Mouse (Mus musculus): ENCODE measurements around the gene Tenm2. TPM values are rescaled to one million over a fixed set of nuclear protein-coding genes. Genes with fewer than 3 reads are reported as not detected.

The Tenm2 gene
- total RNA-seq, 2 experiments from 2014 or later = not detected

DNA sequence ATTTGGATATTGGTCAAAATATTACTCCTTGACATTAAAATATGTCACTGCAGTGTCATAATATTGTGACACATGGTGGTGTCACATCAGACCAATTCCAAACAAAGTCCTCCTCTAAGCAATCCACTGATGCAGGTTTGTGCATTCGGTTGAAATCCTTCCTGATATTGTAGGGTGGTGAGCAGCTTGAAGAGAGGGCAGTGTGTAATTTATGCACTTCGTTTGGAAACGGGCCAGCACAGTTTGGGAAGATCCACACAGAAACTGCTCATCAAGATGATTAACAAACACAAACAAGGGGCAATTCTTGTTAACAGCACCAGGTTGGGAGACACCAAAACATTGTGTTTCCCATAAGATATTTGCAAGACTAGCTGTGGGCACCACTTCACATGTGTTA lies 508.0 kb downstream of the Tenm2 start:
- no peak for ATAC-seq (replicated peaks; ENCODE audit: low FRiP score, poor library complexity, severe bottlenecking)

DNA sequence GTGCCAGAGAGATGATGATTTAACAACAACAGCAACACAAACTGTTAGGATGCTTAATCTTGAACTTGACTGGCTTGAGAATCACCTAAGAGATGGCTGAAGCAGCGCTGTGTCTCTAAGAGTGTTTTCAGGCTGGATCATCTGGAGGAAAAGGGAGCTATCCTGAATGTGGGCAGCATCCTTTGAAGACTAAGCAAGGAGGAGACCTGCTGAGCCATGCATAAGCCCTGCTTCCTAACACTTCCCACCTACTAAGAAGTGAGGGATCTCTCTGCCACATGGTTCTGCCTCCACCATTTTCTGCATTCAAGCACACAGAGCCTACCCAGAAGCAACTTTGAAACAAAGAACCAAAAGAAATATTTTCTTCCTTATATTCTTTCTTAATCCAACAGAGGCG lies 532.9 kb downstream of the Tenm2 start:
- ATAC-seq (replicated peaks; ENCODE audit: low FRiP score, poor library complexity, severe bottlenecking) = no peak

DNA sequence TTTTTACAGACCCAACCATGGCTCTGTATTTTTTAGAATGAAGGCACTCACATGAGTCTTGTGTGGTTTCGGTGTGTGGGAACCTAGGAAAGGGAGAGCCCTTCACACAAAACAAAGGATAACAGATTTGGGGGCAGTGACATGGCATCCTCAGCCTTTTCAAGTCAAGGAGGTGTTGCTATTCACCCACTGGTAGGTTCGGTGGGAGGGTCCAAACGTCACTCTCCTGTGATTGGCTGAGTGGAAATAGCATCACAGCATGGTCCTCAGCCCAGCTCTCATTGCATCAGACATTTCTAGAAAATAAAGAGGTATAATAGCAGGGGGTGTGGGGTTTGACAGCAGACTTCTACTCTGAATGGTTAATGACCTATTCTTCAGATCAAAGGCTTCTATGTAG lies 534.8 kb downstream of the Tenm2 start:
- ATAC-seq (replicated peaks; ENCODE audit: low FRiP score, poor library complexity, severe bottlenecking) = no peak

DNA sequence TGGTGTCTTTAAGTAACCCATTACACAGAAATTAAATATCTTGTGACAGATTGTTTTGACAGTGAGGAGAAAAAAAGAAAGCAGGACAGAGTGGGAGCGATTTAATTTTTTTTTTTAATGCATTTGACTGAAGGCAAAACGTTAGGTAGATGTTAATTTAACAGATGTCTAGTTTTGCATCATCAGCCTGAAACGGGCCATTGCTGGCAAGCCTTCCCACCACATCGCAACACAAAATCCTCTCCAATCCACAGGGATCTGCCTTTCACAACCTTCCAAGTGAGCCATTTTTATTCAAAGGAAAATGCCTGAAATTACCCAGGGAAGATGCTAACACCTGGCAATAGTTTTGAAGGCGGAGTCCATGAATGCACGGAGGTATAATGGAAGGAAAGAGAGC lies 535.6 kb downstream of the Tenm2 start:
- ATAC-seq (replicated peaks; ENCODE audit: low FRiP score, poor library complexity, severe bottlenecking) = no peak

DNA sequence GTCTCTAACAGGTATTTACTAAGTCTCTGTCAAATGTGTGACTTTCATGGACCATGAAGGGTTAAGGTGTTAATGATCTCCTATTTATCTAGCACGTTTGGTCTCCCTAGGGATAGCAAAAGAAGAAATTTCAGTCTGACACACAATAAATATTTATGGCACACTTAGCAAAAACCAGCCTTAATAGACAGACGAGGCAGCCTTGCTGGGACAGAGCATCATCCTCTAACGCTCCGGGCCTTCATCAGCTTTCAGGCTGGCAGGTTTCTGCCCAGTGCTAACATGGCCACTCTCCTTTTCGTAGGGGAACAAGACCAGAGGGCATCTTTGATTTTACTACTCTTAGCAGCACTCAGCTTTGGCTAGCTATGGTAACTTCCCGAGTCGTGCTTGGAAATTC lies 537.5 kb downstream of the Tenm2 start:
- no peak for ATAC-seq (replicated peaks; ENCODE audit: low FRiP score, poor library complexity, severe bottlenecking)

DNA sequence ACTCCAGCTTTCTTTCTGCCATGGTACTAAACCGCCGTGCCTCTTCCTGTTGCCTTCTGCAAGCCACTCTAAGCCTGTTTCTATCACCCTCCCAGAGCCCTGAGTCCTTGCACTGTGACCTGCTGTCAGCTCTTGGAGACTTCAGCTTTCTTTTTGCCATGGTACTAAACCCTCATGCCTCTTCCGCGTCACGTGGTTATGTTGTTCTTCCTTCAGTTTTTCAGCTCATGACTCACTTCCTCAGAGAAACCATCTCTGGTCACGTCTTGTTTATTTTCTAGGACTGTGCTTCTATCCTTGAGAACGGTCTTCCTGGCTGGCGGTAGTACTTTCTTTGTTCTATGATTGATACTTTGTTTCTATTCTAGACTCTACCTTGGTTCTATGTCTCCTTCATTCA lies 537.9 kb downstream of the Tenm2 start:
- ATAC-seq (replicated peaks; ENCODE audit: low FRiP score, poor library complexity, severe bottlenecking) = no peak

DNA sequence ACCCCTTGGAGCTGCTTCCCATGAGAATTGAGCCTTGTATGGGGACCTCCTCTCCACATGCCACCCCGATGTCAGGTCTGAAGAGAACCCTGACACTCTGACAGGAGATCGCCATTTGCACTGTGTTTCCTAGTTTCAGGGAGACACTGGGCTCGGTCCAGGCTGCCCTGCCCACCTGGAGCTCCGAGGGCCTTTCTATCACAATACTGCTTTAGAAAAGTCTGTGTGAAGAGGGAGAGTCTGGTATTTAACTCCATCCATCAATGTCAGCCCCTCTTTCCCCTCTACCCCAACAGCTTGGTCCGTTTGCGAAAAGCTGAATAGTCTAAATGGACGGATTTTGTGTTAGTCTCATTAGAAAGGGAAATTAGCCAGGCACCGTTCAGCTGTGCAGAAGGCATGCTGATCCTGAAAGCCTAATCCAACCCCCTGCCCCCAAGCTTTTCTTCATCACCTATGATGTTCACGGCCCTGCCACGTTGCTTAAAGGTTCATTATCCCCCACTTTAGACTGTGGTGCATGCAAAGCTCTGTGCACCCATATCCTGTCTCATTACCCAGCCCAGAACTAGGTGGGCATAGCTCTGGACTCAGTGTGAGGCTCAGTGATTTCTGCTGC lies 538.6 kb downstream of the Tenm2 start:
- ATAC-seq (replicated peaks; ENCODE audit: low FRiP score, poor library complexity, severe bottlenecking) = no peak

DNA sequence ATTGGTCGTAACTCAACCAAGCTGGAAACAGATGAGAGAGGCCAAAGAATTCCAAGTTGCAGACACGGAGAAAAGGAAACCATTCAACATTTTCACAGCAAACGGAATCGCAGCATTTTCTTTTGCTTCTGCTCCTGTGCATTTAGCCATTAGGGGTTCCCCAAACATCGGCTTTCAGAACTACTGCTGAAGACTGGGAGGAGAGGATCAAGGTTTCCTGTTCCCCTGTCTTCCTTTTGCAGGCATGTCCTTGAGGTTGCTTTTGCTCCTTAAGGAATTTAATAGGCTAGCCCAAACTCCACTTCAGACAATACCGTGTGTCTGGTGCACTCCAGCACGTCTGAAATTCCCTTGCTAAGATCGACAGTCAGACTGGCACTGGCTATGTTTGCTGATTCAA lies 541.0 kb downstream of the Tenm2 start:
- ATAC-seq (replicated peaks; ENCODE audit: low FRiP score, poor library complexity, severe bottlenecking) = no peak

DNA sequence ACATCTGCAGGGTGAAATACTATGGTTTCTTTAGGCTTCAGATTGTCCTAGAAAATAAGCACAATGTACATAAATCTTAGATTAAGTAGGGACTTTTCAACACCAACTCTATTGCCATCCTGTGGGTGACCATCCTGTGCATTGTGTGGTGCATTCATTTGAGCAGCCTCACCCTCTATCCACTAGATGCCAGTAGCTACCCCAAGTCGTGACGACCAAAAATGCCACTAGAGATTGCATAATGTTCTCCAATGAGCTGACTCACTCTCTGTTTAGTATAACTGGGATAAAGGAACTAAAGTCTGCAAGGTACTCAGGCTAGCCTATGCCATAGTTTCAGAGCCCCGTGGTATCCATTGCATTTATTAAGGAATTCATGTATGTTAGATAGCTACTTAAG lies 543.1 kb downstream of the Tenm2 start:
- no peak for ATAC-seq (replicated peaks; ENCODE audit: low FRiP score, poor library complexity, severe bottlenecking)

DNA sequence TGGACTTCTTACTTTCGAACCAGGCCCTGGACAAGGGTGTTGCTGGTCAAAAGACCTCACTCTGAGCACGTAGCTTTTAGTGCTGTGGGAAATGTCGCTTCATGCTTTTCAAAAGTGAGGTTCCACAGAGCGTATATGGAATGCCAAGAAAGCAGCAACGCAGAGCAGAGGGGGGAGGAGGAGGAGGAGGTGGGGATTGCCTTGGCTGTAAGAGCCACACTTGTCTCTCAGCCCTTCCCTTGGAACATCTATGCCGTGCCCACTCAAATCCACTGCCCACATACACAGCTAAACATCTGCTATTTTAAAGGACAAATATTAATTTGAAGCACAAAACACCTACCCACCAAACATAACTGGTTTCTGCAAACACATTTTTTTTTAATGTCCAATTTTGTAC lies 544.9 kb downstream of the Tenm2 start:
- no peak for ATAC-seq (replicated peaks; ENCODE audit: low FRiP score, poor library complexity, severe bottlenecking)

DNA sequence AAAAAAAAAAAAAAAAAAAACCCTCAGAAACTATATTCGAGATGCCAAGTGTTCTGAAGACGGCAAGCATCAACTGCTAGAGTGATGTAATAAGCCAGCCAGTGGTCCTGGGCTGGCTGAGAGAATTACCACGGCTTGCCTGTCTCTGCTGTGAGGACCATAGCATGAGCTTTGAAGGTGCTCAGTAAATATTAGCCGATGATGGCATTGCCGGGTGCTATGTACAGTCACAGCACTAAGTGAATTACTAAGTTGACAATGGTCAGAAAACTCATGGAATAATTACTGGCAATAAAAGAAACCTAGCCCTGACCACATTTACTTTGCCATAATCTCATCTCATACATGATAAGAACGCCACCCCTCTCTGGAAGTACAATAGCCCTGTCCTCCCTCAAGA lies 549.5 kb downstream of the Tenm2 start:
- ATAC-seq (replicated peaks; ENCODE audit: low FRiP score, poor library complexity, severe bottlenecking) = no peak

DNA sequence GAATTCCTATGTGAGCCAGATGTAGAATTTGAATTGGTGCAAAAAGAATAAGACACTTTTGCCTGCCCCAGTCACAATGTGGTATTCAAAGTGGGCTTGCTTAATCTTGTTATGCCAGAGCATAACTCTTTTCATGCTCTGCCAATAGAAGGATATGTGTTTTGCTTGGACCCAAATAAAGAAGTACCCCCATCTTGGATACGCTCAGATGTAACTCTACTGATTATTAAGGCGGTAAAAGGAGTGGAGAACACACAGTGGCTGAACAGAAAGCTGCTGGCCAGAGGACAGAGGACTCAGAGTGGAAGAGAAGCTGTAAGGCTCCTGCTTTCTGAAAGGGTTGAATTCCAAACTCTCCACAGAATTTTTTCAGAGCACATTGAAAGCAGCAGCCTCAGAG lies 556.4 kb downstream of the Tenm2 start:
- ATAC-seq (replicated peaks; ENCODE audit: low FRiP score, poor library complexity, severe bottlenecking) = no peak

DNA sequence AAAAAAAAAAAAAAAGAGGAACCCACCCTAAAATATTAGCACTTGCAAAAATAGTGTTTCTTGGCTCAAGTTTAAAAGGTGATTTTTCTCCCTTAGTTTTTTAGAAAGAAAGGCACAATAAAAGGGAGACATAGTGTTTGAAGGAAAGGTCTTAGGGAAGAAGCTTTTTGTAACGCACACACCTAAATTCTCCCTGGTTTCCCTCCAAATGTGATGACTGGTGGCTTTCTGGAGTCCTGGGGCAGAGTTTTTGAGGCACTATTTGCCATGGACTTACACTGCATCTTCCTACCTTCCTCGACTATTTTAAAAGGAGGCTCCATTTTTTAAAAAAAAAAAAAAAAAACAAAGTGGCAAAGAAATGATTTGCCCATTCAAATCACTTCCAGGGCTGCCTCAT lies 557.2 kb downstream of the Tenm2 start:
- no peak for ATAC-seq (replicated peaks; ENCODE audit: low FRiP score, poor library complexity, severe bottlenecking)

DNA sequence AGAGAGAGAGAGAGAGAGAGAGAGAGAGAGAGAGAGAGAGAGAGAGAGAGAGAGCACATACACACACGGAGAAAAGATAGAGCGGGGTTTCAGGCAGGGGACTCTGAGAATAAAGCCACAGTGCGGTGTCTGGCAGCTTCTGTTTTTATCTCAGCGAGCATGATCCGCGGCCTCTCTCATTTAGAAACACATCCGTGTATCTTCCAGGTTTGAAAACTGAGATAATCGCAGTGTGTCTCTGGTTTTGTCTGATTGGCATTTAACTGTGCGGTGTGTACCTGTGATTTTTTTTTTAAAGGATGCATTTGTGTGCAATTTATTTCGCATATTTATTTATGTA lies 557.7 kb downstream of the Tenm2 start:
- ATAC-seq (replicated peaks; ENCODE audit: low FRiP score, poor library complexity, severe bottlenecking) = no peak

DNA sequence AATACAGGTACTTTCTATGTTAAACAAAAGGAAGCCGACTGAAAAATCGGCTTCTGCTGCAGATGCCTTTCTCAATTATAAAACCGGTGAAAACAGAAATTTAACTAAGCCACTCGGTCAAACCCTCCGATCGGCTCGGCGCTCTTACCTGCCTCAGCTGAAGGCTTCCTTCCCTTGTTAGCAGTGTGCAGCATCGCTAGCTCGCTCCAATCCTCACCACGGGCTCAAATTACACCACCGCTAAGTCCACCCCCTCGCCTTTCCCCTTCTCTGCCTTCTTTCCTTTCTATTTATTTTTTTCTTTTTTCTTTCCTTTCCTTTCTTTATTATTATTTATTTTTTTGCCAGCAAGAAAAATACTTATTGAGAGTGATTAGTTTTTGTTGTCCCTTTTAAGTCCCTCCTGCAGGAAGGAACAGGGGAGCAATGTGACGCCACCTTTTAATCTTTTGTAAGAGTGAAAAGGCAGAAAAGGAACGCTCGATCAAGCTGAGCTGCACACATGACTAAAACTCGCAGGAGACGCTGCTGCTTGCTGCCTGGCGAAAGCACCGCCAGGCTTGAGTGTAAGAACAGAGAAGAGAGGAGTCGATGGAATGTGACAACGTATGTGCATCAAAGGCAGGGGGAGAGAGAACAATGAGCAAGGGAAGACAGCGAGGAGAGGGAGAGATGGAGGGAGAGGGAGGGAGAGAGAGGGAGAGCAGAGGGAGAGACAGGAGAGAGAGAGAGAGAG lies 558.3 kb downstream of the Tenm2 start:
- ATAC-seq (replicated peaks; ENCODE audit: low FRiP score, poor library complexity, severe bottlenecking) = no peak

DNA sequence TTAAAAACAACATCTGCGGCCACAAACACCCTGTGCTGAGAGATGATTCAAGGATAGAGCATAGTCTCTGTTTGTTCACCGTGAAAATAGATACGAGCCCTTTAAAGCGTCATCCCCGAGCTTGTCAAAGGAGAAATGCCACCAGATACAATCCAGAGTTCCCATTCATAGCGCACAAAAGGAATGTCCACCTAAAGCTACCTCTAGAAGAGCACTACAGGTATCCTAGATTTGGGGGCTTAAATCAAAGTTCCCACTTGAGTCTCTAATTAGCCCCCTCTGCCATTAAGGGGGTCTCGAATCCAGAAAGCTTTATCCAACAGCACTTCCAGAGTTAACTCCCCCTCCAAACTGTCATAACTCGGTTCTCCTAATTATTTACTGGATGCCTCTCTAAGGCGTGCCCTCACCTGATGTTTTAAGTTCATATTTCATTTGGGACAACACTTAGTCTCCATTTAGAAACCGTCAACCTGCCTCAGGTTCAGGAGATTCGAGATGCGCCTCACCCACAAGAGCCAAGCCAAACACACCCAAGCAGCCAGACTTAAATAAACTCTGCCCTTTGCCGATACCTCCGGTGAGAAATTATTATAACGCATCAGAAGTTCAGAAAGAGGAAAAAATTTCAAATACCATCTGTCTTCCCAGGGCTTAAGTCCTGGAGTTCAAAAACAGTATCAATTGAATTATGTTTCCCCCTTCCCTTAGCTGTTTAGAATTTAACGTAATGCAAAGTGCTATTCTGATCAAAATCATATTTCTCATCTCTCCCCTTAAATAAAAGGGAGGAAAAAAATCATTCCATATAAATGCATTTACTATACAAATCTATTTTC lies 559.1 kb downstream of the Tenm2 start:
- ATAC-seq (replicated peaks; ENCODE audit: low FRiP score, poor library complexity, severe bottlenecking) = no peak

DNA sequence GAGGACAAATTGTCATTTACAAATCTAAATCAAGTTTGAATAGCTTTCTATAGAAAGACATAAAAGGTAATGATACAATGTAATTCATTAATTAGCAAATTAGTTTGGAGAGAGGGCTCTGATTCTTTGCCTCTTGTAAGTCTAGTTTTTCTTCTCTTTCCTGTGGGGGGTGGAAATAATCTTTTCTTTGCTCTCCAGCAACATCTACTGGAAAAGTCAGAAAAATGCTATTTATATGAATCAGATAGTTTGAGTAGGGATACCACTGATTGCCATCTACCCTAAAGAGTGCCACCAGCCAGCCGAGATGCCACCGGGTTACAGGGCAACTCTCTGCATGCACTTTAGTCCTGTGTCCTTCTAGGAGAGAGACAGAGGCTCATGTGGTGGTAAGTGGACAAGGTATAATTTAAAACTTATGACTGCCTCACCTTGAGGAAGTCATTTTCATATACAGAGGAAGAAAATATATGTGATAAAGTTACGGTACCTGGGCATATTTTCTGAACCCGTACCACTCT lies 560.8 kb downstream of the Tenm2 start:
- ATAC-seq (replicated peaks; ENCODE audit: low FRiP score, poor library complexity, severe bottlenecking) = no peak

DNA sequence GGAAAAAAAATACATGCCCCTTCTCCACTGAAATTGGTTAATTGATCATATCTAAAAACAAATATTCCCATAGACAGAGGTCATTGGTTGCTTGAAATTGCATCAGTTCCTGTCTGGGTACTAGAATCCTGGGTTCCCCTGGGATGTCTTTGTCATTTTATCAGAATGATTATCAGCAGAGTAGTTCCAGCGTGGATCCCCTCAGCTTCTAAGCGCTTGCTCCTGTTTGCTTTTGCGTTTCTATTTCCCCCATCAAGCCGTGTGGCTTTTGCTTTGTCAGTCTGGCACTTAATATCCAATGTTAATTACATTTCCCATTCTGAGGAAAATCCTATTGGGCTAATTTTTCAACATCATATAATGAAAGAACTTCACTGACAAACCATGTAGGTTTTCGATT lies 561.6 kb downstream of the Tenm2 start:
- ATAC-seq (replicated peaks; ENCODE audit: low FRiP score, poor library complexity, severe bottlenecking) = no peak

DNA sequence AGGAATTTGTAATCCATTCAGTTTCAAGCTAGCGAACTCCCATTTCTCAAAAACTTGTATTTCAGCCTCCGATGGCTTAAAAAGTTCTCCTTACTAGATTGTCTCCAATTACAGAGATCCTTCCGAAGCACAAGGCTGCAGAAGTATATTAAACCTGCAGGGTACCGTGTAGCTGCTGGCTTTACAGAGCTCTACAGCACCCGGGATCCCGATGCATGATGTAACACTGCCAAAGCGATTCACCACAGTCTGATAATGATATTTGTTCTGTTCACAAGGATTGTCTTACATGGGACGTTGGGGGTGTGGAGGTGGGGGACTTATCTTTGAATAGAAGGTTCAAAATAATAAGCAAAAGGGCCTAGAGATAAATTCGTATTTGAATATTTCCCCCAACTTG lies 564.6 kb downstream of the Tenm2 start:
- no peak for ATAC-seq (replicated peaks; ENCODE audit: low FRiP score, poor library complexity, severe bottlenecking)

DNA sequence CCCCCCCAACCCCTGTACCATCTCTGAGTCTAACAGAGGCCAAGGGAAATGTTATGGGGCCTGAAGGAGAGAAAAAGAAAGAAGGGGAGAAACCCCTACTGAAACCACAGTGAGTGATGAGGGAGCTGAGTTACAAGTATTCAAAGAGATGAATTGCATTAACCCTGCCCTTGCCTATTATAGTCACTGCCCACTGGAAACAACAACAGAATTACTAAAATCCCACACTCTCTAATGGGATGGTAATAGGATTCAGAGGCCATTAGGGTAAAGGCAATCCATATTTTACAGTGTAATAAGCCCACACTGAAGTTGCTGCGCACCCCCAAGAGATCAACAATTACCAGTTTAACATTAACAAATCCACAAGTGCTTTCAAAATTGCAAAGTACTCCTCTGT lies 571.7 kb downstream of the Tenm2 start:
- no peak for ATAC-seq (replicated peaks; ENCODE audit: low FRiP score, poor library complexity, severe bottlenecking)

DNA sequence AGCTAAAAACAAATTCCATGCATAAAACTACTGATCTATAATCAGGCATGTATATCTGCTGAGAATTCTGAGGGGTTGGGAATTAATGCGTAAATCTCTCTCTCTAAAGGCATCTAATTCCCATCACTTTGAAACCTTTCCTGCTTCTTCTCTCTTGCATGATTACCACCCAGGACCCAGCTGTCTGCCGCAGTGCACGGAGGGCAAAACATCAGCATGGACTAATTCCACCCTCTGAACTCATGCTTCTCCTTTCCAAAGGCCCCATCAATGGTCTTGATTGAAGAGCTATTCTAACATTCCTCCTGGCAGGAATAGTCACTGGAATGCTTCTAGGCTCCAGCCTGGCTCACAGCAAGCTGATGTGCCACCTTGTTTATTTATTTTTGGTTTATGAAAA lies 572.2 kb downstream of the Tenm2 start:
- no peak for ATAC-seq (replicated peaks; ENCODE audit: low FRiP score, poor library complexity, severe bottlenecking)
